Mouse (Mus musculus): ENCODE data around the gene Aff1.

Aff1 gene

GRCm38 (mm10) chr5:103846154-103846551, 154.0 kb downstream of the Aff1 start:
- no peak for DNase-seq

GRCm38 (mm10) chr5:103846609-103847008, 154.4 kb downstream of the Aff1 start:
- no peak for DNase-seq

GRCm38 (mm10) chr5:103848546-103848945, 156.4 kb downstream of the Aff1 start:
- no peak for DNase-seq

- DNase-seq: no peak
These were observed 160.8 kb downstream of the Aff1 start for GRCm38 (mm10) chr5:103852756-103853549.

- no peak for DNase-seq
These were observed 162.1 kb downstream of the Aff1 start for GRCm38 (mm10) chr5:103854041-103854806.

GRCm38 (mm10) chr5:103854807-103855194, 162.6 kb downstream of the Aff1 start:
- no peak for DNase-seq

- no peak for DNase-seq
These were observed 163.5 kb downstream of the Aff1 start for GRCm38 (mm10) chr5:103855483-103856211.

GRCm38 (mm10) chr5:103856286-103857009, 164.3 kb downstream of the Aff1 start:
- DNase-seq: no peak

- no peak for DNase-seq
These were observed 165.0 kb downstream of the Aff1 start for GRCm38 (mm10) chr5:103857151-103857550.

GRCm38 (mm10) chr5:103860622-103861021, 168.4 kb downstream of the Aff1 start:
- DNase-seq: no peak

- DNase-seq: no peak
These were observed 171.6 kb downstream of the Aff1 start for GRCm38 (mm10) chr5:103863759-103864158.

GRCm38 (mm10) chr5:103889766-103890165, 197.6 kb downstream of the Aff1 start:
- DNase-seq: no peak

- DNase-seq: no peak
These were observed 206.1 kb downstream of the Aff1 start for GRCm38 (mm10) chr5:103898310-103898709.

Data from thymus, postnatal 36 days (tissue).